Mouse (Mus musculus) thymus, postnatal 36 days (tissue): Measurements from ENCODE around the gene Lrba.

Experiments
- DNase-seq, 2 experiments: peaks; one replicate each; pipeline ENCODE4 v3.0.0; 2022; ENCODE audit warnings: mixed read lengths in 2 of 2

The Lrba gene

DNA sequence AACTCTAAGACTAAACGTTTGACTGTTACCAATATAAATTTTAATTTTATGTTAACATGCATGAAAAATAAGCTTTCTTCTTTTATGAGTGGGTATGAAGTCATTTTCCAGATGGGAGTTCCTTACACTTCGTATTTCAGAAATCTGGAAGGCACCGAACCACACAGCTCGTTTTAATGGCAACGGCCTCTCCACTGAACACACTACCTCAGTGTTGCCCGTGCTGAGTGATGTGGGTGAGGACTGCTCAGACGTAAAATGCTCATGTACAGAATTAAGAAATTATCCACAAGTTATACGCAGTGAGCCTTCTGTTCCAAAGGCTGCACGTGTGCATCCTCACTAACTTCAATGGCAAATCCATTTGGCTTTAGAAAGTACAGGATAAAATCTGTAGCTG is 582.4 kb downstream of the Lrba start:
- DNase-seq, result no peak

DNA sequence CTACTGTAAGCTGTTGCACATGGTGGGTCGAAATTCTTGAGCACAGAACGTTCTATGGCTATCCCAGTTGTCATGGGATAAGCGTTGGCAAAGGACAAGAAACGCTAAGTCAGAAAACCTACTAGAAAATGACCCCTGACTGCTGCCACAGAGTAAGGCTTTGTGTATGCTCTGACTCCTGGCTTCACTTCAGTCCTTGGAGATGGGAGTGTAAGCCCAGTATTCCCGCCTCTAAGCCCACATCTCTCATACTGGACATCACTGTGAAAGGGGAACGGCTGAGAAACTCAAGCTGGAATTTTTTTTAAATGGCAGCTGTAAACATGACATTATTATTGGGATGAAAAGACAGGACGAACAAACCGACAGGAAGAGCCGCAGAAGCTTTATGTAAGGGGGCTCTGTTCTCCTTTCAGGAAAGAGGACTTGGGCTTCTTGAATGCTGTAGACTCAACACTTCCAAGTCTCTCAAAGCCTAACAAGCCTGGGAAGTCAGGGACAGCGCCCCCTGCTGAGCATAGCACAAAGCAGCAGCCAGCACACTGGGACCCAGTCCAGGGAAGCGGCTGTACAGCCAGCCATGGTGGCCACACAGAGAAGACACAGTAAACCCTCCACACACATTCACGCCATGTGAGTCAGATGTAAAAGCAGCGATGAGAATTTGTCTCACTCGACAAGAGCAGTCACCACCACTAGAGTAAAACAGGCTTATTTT is 583.4 kb downstream of the Lrba start:
- DNase-seq, result peak in 1 of 2 experiments; percentile 25

DNA sequence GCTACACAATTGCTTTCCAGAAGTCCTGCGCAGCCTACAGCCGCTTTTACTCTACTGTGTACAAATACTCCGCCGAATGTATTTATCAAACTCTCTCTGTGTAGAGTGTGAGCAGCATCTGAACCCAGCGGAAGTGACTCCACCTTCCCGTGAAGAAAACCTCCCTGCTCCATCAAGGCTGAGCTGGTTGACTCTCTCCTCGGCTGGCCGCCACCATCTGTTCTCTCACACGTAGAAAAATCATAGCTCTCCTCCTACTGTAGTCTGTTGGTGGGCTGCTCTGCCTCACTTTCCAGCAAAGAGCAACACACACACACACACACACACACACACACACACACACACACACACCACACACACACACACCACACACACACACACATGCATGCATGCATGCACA is 584.7 kb downstream of the Lrba start:
- no peak for DNase-seq

DNA sequence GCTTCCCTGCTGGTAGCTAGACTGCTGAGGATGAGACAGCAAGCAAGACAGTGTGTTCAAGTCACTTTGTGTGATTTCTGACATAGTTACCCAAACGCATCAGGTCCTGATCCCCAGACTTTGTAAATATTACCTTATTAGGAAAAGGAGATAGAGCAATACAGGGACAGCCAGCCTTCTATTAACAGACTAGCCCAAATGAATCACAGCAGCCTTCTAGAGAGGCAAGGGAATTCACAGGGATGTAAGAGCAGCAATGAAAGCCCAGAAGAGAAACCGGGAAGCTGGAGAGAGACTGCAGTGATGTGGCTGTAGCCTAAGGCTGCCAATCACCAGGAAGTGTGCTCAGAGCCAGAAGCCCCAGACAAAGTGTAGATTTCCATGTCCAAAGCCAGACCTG is 585.2 kb downstream of the Lrba start:
- no peak for DNase-seq

DNA sequence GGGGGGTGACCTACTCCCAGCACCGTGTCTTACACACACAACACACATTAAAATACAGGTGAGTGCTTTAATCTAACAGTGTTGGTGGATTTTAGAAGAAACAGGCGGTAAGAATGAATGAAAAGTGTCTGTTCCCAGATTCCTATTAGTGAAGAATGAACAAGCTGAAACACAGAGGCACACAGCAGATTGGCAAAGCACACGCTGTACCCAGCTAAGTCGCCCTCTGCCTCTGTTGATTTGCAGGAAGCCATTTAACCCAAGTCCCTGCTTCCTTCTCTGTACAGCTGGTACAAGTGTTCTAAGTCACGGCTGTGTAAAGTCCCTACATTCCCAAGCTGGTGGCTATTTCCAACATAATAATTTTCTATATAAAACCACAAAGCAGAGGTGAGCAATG is 586.4 kb downstream of the Lrba start:
- no peak for DNase-seq

DNA sequence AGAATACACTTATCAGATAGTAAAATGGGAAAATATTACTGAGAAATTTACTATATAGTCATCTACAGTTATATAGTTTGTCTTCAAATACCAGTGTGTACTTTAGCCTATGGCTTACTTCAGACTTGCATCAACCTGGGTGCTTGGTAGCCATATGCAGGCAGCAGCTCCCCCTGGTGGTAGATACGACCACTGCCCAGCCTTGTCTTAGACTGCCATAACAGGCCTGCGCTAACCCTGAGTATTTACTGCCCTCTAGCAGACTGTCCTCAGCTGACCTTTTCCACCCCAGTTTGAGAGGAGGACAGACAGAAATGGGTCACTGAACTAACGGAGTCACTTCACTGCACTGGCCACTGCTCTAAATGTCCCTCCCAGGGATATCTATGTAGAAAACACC is 588.2 kb downstream of the Lrba start:
- peak; percentile 72 to 77 for DNase-seq

DNA sequence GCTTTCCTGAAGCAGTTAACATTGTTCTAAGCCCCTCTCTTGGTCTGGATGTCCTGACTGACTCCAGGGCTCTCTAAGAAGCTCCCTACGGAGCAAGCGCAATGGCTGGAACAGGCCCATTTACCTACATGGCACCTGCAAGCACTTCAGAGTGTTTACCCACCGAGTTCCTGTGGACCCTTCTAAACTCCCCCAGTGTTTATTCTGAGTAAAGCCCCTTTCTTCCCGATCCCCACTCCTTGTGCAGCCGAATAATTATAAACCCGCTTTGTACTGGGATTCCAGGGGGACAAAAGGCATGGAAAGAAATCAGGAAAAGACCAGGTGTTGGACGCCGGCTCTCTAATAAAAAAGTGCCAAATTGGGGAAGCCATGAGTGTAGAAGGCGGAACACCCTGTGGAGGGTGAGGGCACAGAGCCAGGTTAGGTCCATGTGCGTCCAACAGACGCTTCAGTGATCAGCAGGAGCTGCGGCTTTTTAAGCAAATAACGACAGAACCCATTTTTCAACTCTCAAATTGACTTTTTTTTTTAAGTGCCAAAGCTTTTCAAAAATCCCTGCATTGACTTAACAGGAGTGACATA is 593.6 kb downstream of the Lrba start:
- DNase-seq, result no peak

DNA sequence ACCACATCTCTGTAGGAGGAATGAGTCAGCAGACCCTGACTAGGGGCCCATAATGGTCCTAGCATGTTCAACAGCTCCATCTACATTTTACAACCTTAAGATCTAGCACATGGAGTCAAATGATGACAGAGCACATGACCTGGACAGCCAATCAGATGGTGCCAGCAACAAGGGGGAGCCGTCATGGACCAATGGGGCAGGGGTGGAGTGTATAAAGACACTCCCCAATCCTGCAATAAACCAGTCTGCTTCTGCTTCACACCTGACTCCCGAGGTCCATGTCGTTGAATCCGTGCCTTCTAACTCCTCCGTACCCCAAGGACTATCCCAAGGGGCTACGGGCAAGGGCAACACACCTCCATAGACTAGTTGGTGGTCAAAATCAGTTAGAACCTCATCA is 594.9 kb downstream of the Lrba start:
- DNase-seq, result no peak

DNA sequence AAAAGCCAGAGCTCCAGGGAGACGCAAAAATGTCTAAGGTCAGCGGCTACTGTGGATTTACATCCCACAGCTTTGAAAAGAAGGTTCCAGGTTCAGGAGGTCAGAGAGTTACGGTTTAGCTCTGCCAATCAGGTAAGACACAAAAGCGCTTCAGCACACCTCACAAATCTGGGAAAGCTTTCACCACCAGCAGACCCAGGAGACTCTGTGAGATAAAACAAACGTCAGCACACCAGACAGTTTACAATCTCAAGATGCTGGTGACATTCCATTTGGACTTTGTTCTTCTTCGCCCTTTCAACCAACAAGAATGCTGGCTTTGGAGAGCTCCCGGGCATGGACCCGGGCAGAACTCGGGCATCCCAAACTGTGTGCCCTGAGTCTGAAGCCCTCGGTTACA is 595.9 kb downstream of the Lrba start:
- no peak for DNase-seq

DNA sequence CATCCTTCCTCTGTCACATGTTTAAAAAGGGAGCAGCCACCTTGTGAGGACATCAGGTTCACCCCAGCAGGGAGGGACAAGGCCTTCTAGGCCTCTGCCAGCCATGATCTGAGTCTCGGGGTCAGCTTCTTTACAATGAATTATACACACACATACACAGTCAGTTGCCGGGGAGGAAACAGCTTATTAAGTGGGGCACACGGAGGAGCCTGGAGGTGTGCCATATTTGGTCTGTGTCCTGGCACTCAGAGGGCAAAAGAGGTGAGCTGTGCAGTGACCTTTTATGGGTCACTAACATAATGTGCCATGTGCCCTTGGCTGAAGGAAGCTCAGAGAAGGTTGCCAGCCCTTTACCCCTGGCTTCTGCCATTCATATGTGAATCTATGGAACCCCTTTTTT is 596.9 kb downstream of the Lrba start:
- no peak for DNase-seq

DNA sequence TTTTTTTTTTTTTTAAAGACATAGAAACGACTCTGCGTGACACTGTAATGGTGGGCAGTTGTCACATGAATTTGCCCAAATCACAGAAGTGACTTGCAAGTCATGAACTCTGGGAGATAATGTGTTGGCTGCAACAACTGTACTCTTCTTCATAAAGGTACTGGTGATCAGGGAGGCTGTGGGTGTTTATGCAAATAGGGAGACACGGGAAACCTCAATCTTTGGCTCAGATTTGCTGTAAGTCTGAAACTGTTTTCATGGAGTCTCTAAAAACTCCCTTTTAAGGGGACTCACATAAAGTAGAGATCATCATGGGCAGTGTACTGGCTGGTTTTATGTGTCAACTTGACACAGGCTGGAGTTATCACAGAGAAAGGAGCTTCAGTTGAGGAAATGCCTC is 603.0 kb downstream of the Lrba start:
- DNase-seq, result no peak

DNA sequence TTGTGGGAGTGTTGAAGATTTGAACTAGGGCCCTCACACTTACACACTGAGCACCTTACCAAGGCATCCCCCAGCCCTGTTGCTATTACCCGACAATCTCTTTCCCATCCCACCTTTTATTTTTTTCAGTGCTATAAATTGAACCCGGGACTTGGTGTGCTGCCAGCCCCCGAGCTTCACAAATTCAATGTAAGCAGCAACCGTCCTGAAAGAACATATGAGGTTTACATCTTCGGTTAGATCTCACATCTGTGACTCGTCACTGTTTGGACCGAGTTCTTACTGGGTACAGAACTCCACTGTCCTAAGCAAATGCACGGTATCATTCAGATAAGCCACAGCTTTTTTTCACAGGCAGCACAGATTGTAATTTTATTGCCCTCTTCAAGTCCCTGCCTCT is 607.6 kb downstream of the Lrba start:
- DNase-seq, result no peak
